Mouse (Mus musculus) limb, embryonic 14.5 days (tissue): ENCODE results near the gene Cuedc1. TPM values are rescaled to one million over a fixed set of nuclear protein-coding genes. Genes with fewer than 3 reads are reported as not detected.

Experiments
- ATAC-seq: fragments of 200-750 bp; cut with Nextera tagmentation; 2 replicates; pipeline ENCODE4 v1.8.0; 2017; ENCODE audit warnings: low read depth, moderate number of reproducible peaks, moderate TSS enrichment; ENCODE audit not compliant: low FRiP score
- DNase-seq: peaks from one replicate; pipeline ENCODE4 v3.0.0-alpha.2; 2015; ENCODE audit warnings: low spot score
- H3K27ac ChIP-seq: fragments of 300-500 bp; sonication (generic); replicated peaks from 2 replicates; pipeline ENCODE4 v1.5.1; 2014; ENCODE audit warnings: low read depth, mild to moderate bottlenecking, low read length, moderate library complexity, mixed read lengths
- H3K27me3 ChIP-seq: fragments of 300-500 bp; sonication (generic); 2 replicates; pipeline ENCODE4 v1.6.1; 2014; ENCODE audit warnings: low read length, mixed read lengths; ENCODE audit not compliant: control insufficient read depth, insufficient read depth
- H3K36me3 ChIP-seq: fragments of 300-500 bp; sonication (generic); 2 replicates; pipeline ENCODE4 v1.6.1; 2014; ENCODE audit warnings: mild to moderate bottlenecking, low read length, moderate library complexity, mixed read lengths; ENCODE audit not compliant: control insufficient read depth, insufficient read depth
- H3K4me1 ChIP-seq: fragments of 300-500 bp; sonication (generic); 2 replicates; pipeline ENCODE4 v1.6.1; 2014; ENCODE audit warnings: antibody characterized with exemption, low read length, mixed read lengths; ENCODE audit not compliant: control insufficient read depth, insufficient read depth
- H3K4me2 ChIP-seq: fragments of 300-500 bp; sonication (generic); replicated peaks from 2 replicates; pipeline ENCODE4 v1.6.1; 2014; ENCODE audit warnings: low read depth, mild to moderate bottlenecking, low read length, moderate library complexity; ENCODE audit not compliant: severe bottlenecking
- H3K4me3 ChIP-seq: fragments of 300-500 bp; sonication (generic); replicated peaks from 2 replicates; pipeline ENCODE4 v1.5.1; 2014; ENCODE audit warnings: low read length
- H3K9ac ChIP-seq: fragments of 300-500 bp; sonication (generic); 2 replicates; pipeline ENCODE4 v1.6.1; 2014; ENCODE audit warnings: mild to moderate bottlenecking, low read depth, low read length, moderate library complexity; ENCODE audit not compliant: severe bottlenecking
- H3K9me3 ChIP-seq: fragments of 300-500 bp; sonication (generic); 2 replicates; pipeline ENCODE4 v1.6.1; 2016; ENCODE audit warnings: low read length; ENCODE audit not compliant: control insufficient read depth
- POLR2A ChIP-seq: fragments of 200-500 bp; IDR thresholded peaks from 2 replicates; pipeline ENCODE4 v1.8.0; 2012; ENCODE audit warnings: inconsistent platforms, mild to moderate bottlenecking, moderate library complexity, borderline replicate concordance; ENCODE audit not compliant: insufficient read depth, insufficient read length; ENCODE audit errors: extremely low read depth
- WGBS: fragments of 180-500 bp; shearing (Covaris S2); extraction: QIAGEN DNeasy Blood & Tissue Kit; methylation state at CpG from one replicate; pipeline ENCODE4 v1.1.7; 2014; 5-methylcytosine and 5-hydroxymethylcytosine counted together
- polyA plus RNA-seq, 2 experiments: library from polyadenylated mRNA; depleted of rRNA in 1 of 2; stranded (reverse) in 1 of 2; unstranded in 1 of 2; fragments of >200 nt; fragmentation: Nextera tagmentation in 1 of 2; extraction: Ambion mirVana in 1 of 2; gene quantifications; 2 replicates each; pipeline versions ENCODE4 v1.2.1 to v1.2.3; 2012 to 2014

Cuedc1 gene
- polyA plus RNA-seq, 2 experiments = 20.9 to 40.6 TPM

DNA sequence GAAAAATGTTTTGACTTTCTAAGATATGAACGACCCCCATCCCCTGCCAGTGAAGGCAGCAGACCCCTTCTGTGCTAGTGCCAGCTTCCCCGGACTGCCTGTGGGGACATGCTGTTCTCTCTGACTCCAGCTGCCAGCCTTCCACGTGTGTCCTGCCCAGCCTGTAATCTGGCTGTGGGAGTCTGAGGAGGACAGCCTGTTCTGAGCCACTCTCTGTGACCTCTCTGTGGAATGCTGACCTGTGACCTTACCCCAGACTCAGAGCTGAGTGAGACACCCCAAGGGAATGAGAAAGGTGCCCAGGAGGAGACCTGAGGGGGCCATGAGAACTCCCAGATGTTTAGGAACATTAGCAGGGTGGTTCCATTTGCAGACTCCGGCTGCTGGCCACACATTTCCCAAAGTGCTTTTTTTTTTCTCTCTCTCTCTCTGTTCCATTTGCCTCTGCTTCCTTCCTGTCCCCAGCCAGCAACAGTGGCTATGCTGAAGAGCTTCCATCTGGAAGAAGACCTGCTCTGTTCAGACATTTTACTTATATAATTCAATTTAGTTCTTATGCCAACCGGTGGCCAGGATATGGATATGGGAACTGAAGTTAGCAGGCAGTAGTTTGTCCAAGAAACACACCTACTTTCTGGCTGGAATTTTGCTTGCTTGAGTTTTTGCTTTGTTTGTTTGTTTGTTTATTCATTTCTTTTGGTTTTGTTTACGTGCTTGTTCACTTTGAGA, 15.8 kb downstream of the Cuedc1 start:
- H3K4me1 ChIP-seq = peaks cover 38% of the 10 kb centered on the region
- WGBS = 40% methylated on average over 6 of the region's 6 CpGs
- no peak overlapping the region for H3K4me3 ChIP-seq
- no peaks in the 10 kb centered on the region for H3K9me3 ChIP-seq
- DNase-seq (no peak), ATAC-seq (no peak)
- no peak for TF ChIP-seq POLR2A
- H3K27ac ChIP-seq = no peak overlapping the region
- 0 out of 2 replicates have a peak overlapping the region, but pooled peaks have one; percentile 7 for H3K9ac ChIP-seq
- H3K4me2 ChIP-seq = no peak overlapping the region
- H3K27me3 ChIP-seq = no peaks in the 10 kb centered on the region
- no peaks in the 10 kb centered on the region for H3K36me3 ChIP-seq

DNA sequence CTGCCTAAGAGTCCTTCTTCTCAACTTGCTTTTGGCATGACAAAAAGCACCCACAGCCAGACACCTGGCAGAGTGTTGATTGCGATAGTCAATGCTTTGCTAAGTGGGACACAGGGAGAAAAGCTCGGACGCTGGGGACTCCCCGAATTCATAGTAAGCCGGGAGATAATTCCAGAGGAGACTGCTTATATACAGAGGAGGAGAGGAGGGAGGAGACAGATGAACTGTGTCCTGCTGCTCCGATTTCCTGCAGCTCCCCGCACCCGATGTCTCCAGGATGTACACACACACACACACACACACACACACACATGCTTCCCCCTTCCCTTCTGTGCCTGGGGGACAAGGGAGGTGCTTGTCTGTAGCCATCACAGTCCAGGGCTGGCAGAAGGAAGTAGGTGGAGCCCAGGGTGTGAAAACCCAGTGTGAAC, 17.0 kb downstream of the Cuedc1 start:
- H3K27me3 ChIP-seq = no peaks in the 10 kb centered on the region
- H3K9me3 ChIP-seq = no peaks in the 10 kb centered on the region
- H3K27ac ChIP-seq = no peak overlapping the region
- no peak for TF ChIP-seq POLR2A
- no peak for DNase-seq
- no peak overlapping the region for H3K4me2 ChIP-seq
- no peak overlapping the region for H3K9ac ChIP-seq
- no peaks in the 10 kb centered on the region for H3K36me3 ChIP-seq
- peaks cover 49% of the 10 kb centered on the region for H3K4me1 ChIP-seq
- WGBS = 34% methylated on average over 8 of the region's 8 CpGs
- ATAC-seq = no peak
- no peak overlapping the region for H3K4me3 ChIP-seq

DNA sequence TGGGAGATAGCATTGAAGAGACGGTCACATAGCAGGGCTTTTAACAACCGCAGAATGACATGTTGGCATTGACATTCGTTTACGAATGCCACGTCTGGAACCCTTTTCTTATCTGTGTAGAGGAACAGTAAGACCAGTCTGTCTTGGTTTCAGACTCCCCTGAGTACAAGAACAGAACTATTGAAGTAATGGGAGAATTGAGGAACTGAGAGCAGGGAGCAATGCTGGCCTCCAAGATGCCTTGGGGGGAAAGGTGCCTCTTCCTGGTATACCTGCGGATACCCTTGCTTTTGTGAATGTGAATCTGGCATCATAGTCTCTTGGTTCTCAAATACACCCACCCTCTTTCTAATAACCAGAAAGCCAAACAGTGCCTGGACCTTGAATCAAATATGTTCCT, 18.7 kb downstream of the Cuedc1 start:
- ATAC-seq = no peak
- WGBS = 89% methylated on average over 6 of the region's 6 CpGs
- no peak overlapping the region for H3K27ac ChIP-seq
- no peak overlapping the region for H3K4me3 ChIP-seq
- H3K27me3 ChIP-seq = no peaks in the 10 kb centered on the region
- peaks cover 53% of the 10 kb centered on the region for H3K4me1 ChIP-seq
- H3K36me3 ChIP-seq = no peaks in the 10 kb centered on the region
- H3K9ac ChIP-seq = no peak overlapping the region
- no peak overlapping the region for H3K4me2 ChIP-seq
- no peak for TF ChIP-seq POLR2A
- no peaks in the 10 kb centered on the region for H3K9me3 ChIP-seq
- DNase-seq = no peak

DNA sequence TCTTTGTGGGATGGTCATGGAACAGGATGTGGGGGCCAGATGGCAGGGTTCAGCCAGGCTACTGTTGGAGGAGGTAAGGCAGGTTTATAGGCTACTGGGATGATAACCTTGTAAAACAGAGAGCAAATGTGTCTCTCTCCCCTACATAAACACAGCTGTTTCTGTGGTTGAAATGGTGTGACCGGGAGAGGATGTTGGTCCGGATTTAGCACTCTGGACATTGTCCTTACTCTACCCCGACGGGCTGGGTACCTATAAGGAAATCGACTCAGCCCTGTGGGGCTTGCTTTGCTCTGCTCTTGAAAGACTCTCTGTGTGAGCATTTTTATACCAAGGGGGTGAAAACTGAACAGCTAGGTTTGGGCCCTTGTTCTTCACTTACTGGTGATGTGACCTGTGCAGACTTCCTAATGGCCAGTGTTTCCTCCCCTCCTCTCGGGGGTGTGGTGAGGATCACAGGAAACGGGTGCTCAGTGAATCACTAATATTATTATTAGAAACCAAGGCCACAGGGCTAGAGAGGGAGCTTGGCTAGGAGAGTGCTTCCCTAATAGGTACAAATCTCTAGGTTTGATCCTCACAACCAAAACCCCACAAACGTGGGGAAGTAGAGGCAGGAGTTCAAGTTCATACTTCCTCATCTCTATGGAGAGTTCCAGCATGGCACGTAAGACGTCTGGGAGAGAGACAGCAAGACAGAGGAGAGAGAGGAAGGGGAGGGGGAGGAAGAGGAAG, 19.7 kb downstream of the Cuedc1 start:
- Histone ChIP-seq H3K27me3 (no peaks in the 10 kb centered on the region), H3K4me2 (no peak overlapping the region), H3K9me3 (no peaks in the 10 kb centered on the region), H3K36me3 (no peaks in the 10 kb centered on the region), H3K9ac (no peak overlapping the region), H3K4me3 (no peak overlapping the region), H3K4me1 (peaks cover 53% of the 10 kb centered on the region), H3K27ac (peak overlapping the region; percentile 83; the same call in 1 of the 2 replicates)
- ATAC-seq (no peak), DNase-seq (no peak)
- WGBS = 52% methylated on average over 10 of the region's 10 CpGs
- no peak for TF ChIP-seq POLR2A

DNA sequence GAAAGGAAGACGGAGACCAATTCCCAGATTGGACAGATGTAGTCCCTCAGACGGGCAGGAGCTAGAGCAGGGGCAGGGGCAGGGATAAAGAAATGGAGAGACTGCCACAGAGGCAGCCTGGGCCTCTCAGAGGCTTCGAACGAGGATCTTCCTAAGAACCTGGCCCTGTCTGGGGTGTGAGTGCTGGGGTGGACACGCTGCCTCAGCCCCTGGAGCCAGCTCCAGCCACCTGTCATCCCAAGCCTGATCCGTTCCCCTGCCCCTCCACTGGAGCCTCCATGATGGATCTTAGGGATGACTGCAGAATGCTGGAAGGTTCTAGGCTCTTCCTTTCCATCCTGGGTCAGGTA, 20.2 kb downstream of the Cuedc1 start:
- H3K4me3 ChIP-seq = no peak overlapping the region
- no peak overlapping the region for H3K9ac ChIP-seq
- H3K4me2 ChIP-seq = no peak overlapping the region
- WGBS = 52% methylated on average over 6 of the region's 6 CpGs
- ATAC-seq = no peak
- peak overlapping the region; percentile 83; the same call in 1 of the 2 replicates for H3K27ac ChIP-seq
- no peak for DNase-seq
- no peak for TF ChIP-seq POLR2A
- H3K4me1 ChIP-seq = peaks cover 53% of the 10 kb centered on the region
- no peaks in the 10 kb centered on the region for H3K27me3 ChIP-seq
- H3K9me3 ChIP-seq = no peaks in the 10 kb centered on the region
- H3K36me3 ChIP-seq = no peaks in the 10 kb centered on the region
